Mouse (Mus musculus) neural tube, embryonic 13.5 days (tissue): ENCODE measurements around the gene Baiap2. TPM values are rescaled to one million over a fixed set of nuclear protein-coding genes. Genes with fewer than 3 reads are reported as not detected.

Experiments
- ATAC-seq: fragments of 200-750 bp; cut with Nextera tagmentation; 2 replicates; pipeline ENCODE4 v1.8.0; 2017; ENCODE audit warnings: low read depth, mild to moderate bottlenecking, moderate TSS enrichment, moderate library complexity
- H3K27ac ChIP-seq: fragments of 300-500 bp; sonication (generic); replicated peaks from 2 replicates; pipeline ENCODE4 v1.5.1; 2015; ENCODE audit warnings: moderate library complexity, mild to moderate bottlenecking, inconsistent platforms
- H3K27me3 ChIP-seq: fragments of 300-500 bp; sonication (generic); 2 replicates; pipeline ENCODE4 v1.6.1; 2015; ENCODE audit warnings: mild to moderate bottlenecking, inconsistent platforms
- H3K36me3 ChIP-seq: fragments of 300-500 bp; sonication (generic); 2 replicates; pipeline ENCODE4 v1.6.1; 2015; ENCODE audit warnings: mild to moderate bottlenecking, inconsistent platforms
- H3K4me1 ChIP-seq: fragments of 300-500 bp; sonication (generic); replicated peaks from 2 replicates; pipeline ENCODE4 v1.6.1; 2015; ENCODE audit warnings: inconsistent platforms
- H3K4me2 ChIP-seq: fragments of 300-500 bp; sonication (generic); 2 replicates; pipeline ENCODE4 v1.6.1; 2015; ENCODE audit warnings: inconsistent platforms, mild to moderate bottlenecking, moderate library complexity
- H3K4me3 ChIP-seq: fragments of 300-500 bp; sonication (generic); 2 replicates; pipeline ENCODE4 v1.5.1; 2015; ENCODE audit warnings: mild to moderate bottlenecking, inconsistent platforms
- H3K9ac ChIP-seq: fragments of 300-500 bp; sonication (generic); 2 replicates; pipeline ENCODE4 v1.6.1; 2015; ENCODE audit warnings: moderate library complexity, mild to moderate bottlenecking, inconsistent platforms
- H3K9me3 ChIP-seq: fragments of 300-500 bp; sonication (generic); 2 replicates; pipeline ENCODE4 v1.6.1; 2016; ENCODE audit warnings: inconsistent platforms
- WGBS: fragments of 180-500 bp; shearing (Covaris S2); methylation state at CpG from one replicate; pipeline ENCODE4 v1.1.7; 2015; 5-methylcytosine and 5-hydroxymethylcytosine counted together
- polyA plus RNA-seq: library from polyadenylated mRNA; unstranded; fragments of >200 nt; fragmentation: Nextera tagmentation; extraction: Ambion mirVana; gene quantifications from 2 replicates; pipeline ENCODE4 v1.2.1, GENCODE M21; 2015

Baiap2 gene
- polyA plus RNA-seq, 1 experiment from 2014 or later = 11.1 TPM

DNA sequence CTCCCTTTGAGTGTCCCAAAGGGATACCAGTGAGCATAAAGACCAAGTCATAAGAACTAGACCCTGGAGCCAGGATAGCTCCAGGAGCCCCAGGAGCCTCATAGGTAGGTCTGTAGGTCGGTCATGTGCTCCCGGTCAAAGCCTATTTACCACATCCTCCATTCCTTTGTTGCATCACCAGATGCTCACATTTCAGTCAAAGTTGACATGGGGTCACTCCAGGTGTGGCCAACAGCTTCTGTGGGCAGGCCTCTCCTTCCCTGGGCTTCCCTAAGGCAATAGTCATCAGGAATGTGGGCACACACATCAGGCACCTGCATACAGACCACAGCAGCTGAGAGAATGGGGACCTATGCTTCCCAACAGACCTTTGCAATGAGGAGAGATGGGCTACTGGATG, 25.3 kb downstream of the Baiap2 start:
- 90% methylated on average over 2 of the region's 2 CpGs for WGBS
- no peaks in the 10 kb centered on the region for H3K9me3 ChIP-seq
- no peak overlapping the region for H3K4me3 ChIP-seq
- H3K36me3 ChIP-seq = no peaks in the 10 kb centered on the region
- H3K27me3 ChIP-seq = no peaks in the 10 kb centered on the region
- no peak overlapping the region for H3K4me2 ChIP-seq
- H3K4me1 ChIP-seq = peaks cover 42% of the 10 kb centered on the region
- H3K9ac ChIP-seq = no peak overlapping the region
- H3K27ac ChIP-seq = no peak overlapping the region
- ATAC-seq = no peak

DNA sequence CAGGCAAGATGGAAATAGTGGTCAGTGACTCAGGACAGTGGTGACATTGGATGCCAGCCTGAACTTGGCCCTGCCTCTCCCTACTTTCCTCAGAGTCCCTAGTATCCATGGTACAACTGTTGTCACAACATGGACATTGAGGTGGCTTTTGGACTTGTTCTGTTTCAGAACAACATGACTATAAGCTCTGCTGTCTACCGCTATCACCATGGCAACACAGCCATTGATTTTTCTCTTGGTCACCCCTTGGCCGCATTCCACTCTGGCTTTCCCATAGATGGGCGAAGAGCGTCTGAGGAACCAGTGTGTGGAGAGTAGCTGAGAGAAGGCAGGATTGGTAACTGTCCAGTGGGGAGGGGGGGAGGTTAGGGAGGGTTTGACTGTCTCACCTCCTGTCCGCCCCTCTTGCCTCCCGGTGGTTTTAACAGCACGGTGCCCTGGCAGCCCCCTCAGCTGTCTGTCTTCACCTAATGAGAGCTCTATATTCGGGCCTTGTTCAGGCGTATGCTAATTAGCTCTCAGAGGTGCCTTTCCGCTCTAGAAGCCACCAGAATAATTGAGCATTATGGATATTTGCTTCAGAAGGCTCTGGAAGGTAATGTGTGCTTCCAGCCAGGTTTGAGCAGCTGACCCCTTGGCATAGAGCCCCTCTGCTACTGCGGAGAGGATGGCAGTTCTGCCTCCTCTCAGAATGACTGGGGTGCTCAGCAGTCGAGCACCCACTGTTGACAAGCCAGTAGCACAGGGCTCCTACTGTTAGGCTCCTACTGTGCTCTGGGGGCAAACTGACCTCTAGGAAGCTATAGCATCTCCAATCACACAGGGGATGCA, 27.7 kb downstream of the Baiap2 start:
- Histone ChIP-seq H3K4me3 (no peak overlapping the region), H3K36me3 (no peaks in the 10 kb centered on the region), H3K4me1 (peaks cover 35% of the 10 kb centered on the region), H3K9me3 (no peaks in the 10 kb centered on the region), H3K27ac (peak overlapping the region; percentile 78), H3K4me2 (no peak overlapping the region), H3K9ac (no peak overlapping the region), H3K27me3 (no peaks in the 10 kb centered on the region)
- ATAC-seq = peak; percentile 76
- WGBS = 35% methylated on average over 12 of the region's 12 CpGs

DNA sequence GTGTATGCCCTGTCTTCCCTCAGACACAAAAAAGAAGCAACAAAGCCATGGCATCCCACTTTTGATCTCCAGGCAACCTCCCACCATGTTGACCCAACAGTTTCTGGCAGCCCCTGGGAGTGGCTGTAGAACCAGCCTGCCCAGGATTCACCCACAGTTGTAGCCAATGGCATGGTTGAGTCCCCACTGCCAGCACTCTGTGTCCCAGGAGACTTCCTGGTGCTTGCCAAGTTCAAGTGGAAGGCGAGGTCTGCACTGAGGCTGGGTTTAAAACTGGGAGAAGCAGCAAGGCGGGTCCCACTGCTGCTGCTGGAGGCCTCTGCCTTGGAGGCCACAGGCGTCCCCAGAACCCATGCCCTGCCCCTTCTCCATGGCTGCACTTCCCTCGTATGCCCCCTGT, 31.2 kb downstream of the Baiap2 start:
- Histone ChIP-seq H3K4me1 (peaks cover 27% of the 10 kb centered on the region), H3K36me3 (no peaks in the 10 kb centered on the region), H3K27ac (no peak overlapping the region), H3K27me3 (no peaks in the 10 kb centered on the region), H3K9me3 (no peaks in the 10 kb centered on the region), H3K4me2 (no peak overlapping the region), H3K9ac (no peak overlapping the region), H3K4me3 (no peak overlapping the region)
- WGBS = 86% methylated on average over 4 of the region's 4 CpGs
- no peak for ATAC-seq

DNA sequence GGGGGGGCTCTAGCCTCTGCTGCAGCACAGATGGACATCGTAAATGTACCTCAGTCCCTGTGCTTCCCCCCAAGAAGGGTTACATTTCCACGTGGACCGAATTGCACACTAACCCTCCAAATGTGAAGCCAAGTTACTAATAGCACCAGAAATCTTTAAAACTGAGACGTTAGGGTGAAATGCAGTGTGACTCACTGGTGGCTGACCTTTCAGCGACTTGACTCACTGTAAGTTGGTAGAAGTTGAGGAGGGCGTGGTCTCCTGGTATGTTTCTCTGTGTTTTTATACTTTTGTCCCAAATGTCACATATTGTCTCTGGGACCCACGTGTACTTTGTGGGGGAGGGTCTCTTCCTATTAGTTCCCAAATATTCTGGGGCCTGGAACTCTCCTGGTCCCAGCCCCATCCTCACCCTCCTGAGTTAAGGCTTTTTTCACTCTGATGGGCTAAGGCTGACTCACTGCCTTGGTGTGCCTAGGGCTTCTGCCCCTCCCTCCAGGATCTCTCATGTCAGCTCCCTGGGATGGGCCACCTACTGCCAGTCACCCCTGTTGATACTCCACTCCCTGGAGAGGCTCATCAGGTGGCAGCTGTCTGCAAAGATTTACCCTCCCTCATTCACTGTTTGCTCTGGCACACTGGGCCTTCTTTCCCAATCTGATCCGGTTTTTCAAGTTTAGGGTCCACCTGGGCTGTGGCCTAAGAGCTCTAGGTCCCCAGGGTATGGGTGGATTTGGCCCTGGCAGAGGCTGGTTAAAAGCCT, 33.4 kb downstream of the Baiap2 start:
- Histone ChIP-seq H3K4me3 (no peak overlapping the region), H3K27ac (no peak overlapping the region), H3K9ac (no peak overlapping the region), H3K27me3 (no peaks in the 10 kb centered on the region), H3K36me3 (no peaks in the 10 kb centered on the region), H3K4me2 (no peak overlapping the region), H3K4me1 (peaks cover 10% of the 10 kb centered on the region), H3K9me3 (no peaks in the 10 kb centered on the region)
- WGBS = 85% methylated on average over 8 of the region's 8 CpGs
- ATAC-seq = no peak

DNA sequence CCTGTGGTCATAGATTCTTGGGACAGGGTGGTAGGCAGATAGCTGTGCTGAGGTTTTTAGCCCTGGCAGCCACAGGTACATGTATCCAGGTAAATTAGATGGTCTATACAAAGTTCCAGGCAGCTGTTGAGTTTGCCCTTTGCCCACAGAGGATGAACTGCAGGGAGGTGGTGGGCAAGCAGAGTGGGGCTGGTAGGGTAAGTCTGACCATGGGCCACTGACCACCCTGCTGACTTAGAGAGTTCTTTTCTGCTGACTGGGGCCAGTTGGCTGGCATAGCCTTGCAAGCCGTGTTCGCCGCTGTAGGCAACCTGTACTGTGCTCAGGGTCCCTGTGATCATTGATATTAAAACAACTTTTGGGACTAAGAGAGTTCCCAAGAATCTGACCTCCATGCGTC, 36.1 kb downstream of the Baiap2 start:
- Histone ChIP-seq H3K27me3 (no peaks in the 10 kb centered on the region), H3K27ac (no peak overlapping the region), H3K36me3 (0 out of 2 replicates have a peak, but pooled peaks cover 3% of the 10 kb centered on the region), H3K9ac (no peak overlapping the region), H3K4me1 (no peaks in the 10 kb centered on the region), H3K9me3 (no peaks in the 10 kb centered on the region), H3K4me2 (no peak overlapping the region), H3K4me3 (no peak overlapping the region)
- no peak for ATAC-seq
- 95% methylated on average over 4 of the region's 4 CpGs for WGBS

DNA sequence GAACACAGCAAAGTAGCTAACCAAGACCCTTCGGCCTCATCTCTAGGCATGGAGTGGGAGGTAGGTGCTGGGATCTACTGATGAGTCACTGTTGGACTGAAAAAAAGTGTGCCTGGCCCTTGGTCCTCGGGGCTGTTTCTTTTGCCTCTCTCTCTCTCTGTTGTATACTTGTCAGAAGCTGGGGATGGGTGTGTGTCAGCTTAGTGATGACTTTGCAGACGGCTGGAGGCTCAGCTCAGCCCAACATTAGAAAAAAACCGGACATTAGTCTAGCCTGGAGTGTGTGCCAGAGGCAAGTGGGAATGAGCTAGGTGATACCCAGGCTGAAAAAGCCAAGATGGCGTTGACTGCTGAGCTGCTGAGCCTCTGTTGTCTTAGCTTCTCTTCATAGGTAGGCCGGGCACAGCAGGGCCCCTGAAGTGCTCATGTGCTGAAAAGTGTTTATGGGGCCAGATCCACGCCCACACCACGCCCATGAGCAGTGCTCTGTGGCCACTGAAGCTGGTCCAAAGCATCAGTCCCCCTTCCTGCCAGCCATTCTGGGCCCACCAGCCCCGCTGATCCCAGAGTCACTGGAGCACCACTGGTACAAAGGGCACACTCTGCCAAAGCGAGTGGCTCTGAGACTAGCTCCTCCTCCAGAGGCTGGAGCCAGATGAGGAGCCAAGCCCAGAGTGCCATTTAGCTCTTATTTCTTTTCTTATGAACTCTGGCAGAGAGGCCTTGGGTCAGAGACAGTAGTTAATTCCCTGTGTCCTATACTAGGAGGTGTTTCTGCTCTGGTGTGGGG, 37.2 kb downstream of the Baiap2 start:
- Histone ChIP-seq H3K4me3 (no peak overlapping the region), H3K9ac (no peak overlapping the region), H3K27me3 (no peaks in the 10 kb centered on the region), H3K27ac (no peak overlapping the region), H3K4me2 (no peak overlapping the region), H3K9me3 (no peaks in the 10 kb centered on the region), H3K4me1 (no peaks in the 10 kb centered on the region), H3K36me3 (0 out of 2 replicates have a peak, but pooled peaks cover 3% of the 10 kb centered on the region)
- 64% methylated on average over 10 of the region's 10 CpGs for WGBS
- ATAC-seq = no peak

DNA sequence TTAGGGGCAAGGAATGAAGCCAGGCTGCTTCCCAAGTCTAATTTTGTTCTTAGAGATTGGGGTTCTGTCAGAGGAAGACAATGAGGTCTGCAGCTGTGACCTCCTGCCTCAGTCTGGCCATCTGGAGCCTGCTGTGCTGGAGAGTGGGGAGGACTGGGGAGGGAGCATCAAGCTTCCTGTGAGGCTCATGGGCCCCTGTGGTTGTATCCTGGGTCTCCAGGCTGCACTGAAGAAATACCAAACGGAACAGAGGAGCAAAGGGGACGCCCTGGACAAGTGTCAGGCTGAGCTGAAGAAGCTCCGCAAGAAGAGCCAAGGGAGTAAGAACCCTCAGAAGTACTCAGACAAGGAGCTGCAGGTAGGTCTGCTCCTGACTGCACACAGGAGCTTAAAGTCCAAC, 39.2 kb downstream of the Baiap2 start:
- WGBS = 76% methylated on average over 3 of the region's 3 CpGs
- no peak overlapping the region for H3K27ac ChIP-seq
- no peak for ATAC-seq

DNA sequence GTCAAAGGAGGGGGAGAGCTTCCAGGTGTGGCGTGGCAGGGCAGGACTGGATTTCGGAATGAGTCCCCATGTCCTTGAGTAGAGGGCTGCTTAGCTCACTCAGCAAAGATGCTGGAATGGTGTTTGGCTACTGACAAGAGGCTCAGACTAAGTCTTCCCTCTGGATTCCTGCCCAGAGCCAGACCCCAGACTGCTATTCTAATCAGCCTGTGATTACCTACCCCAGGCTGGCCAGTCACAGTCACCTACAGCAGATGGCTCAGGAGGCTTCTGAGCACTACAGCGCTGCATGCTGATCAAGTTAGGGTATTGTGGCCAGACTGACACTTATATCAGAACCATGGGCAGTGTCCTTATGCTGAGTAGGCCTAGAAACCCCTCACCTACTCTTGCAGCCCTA, 39.7 kb downstream of the Baiap2 start:
- no peak overlapping the region for H3K27ac ChIP-seq
- H3K9me3 ChIP-seq = no peaks in the 10 kb centered on the region
- no peak overlapping the region for H3K4me3 ChIP-seq
- H3K4me1 ChIP-seq = no peaks in the 10 kb centered on the region
- no peaks in the 10 kb centered on the region for H3K27me3 ChIP-seq
- no peak overlapping the region for H3K9ac ChIP-seq
- 88% methylated on average over 3 of the region's 3 CpGs for WGBS
- no peak for ATAC-seq
- H3K4me2 ChIP-seq = no peak overlapping the region
- H3K36me3 ChIP-seq = 0 out of 2 replicates have a peak, but pooled peaks cover 3% of the 10 kb centered on the region

More for the DNA sequence above, 39.2 kb downstream of the Baiap2 start:
- no peak overlapping the region for H3K9ac ChIP-seq
- H3K9me3 ChIP-seq = no peaks in the 10 kb centered on the region
- H3K36me3 ChIP-seq = 0 out of 2 replicates have a peak, but pooled peaks cover 3% of the 10 kb centered on the region
- no peak overlapping the region for H3K4me2 ChIP-seq
- no peaks in the 10 kb centered on the region for H3K27me3 ChIP-seq
- H3K4me1 ChIP-seq = no peaks in the 10 kb centered on the region
- no peak overlapping the region for H3K4me3 ChIP-seq

DNA sequence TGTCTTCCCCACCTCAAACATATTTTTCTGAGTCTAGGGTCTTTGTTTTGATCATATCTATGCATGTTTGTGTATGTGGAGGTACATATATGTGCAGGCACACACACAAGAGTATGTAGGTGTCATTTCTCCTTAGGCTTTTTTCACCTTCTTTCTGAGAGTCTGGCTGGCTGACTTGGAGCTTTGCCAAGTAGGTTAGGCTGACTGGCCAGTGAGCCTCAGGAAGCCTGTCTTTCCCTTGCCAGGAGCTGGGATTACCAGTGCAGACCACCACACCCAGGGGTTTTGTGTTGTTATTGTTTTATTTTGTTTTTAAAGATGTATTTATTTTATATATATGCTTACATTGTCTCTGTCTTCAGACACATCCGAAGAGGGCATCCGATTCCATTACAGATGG, 40.6 kb downstream of the Baiap2 start:
- ATAC-seq = no peak
- Histone ChIP-seq H3K4me2 (no peak overlapping the region), H3K27ac (no peak overlapping the region), H3K36me3 (0 out of 2 replicates have a peak, but pooled peaks cover 3% of the 10 kb centered on the region), H3K9ac (no peak overlapping the region), H3K9me3 (no peaks in the 10 kb centered on the region), H3K4me3 (no peak overlapping the region), H3K4me1 (peaks cover 3% of the 10 kb centered on the region), H3K27me3 (no peaks in the 10 kb centered on the region)
- WGBS = 91% methylated on average over 2 of the region's 2 CpGs

DNA sequence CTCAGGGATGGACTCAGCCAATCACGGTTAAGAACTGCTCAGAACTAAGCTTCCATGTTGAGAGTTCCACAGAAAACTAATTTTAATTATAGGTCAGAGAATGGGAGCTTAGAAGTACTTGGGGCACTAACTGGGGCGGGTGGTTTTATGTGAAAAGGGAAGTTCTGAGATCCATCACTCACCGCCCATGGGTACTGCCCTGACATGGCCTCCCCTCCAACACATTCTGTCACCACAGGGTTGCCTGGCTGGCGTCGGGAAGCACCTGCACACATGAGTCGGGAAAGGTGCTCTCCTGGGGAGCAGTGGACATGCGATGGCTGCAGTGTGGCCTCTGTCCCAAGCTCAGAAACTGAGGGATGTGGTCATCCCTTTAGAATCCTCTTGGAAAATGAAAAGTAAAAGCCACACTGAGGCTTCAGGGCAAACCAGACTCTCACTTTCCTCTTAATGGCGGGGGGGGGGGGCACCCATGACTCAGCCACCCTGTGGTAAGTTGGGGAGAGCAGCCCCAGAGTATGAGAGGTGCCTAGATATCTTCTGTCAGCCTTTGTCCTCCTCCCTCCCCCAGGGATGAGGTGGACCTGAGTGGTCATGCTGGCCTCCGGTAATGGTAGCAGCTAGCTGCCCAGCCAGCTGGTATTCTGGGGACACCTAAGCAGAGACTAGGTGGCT, 44.3 kb downstream of the Baiap2 start:
- Histone ChIP-seq H3K9ac (no peak overlapping the region), H3K4me3 (no peak overlapping the region), H3K9me3 (no peaks in the 10 kb centered on the region), H3K27me3 (no peaks in the 10 kb centered on the region), H3K4me1 (peaks cover 39% of the 10 kb centered on the region), H3K4me2 (no peak overlapping the region), H3K27ac (no peak overlapping the region), H3K36me3 (0 out of 2 replicates have a peak, but pooled peaks cover 3% of the 10 kb centered on the region)
- ATAC-seq = no peak
- 88% methylated on average over 9 of the region's 9 CpGs for WGBS

DNA sequence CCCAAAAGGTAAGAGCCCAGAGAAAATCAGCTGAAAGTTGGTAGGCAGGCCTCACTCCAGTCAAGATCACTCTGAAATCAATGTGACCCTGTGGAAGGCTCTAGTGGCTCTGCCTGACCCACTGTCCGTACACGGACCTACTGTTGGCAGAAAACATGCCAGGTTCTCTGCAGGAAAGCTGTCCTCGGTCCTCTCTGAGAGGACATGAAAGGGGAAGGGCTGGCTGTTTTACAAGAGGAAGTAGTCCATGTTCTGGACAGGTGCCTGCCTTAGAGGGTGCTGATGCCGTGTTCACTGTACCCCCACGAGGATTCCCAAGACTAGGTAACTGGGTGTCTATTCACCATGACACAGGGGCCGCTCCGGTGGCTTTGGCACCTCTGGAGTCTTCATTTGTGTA, 45.3 kb downstream of the Baiap2 start:
- Histone ChIP-seq H3K27ac (no peak overlapping the region), H3K9ac (no peak overlapping the region), H3K4me3 (no peak overlapping the region), H3K4me2 (no peak overlapping the region), H3K36me3 (no peaks in the 10 kb centered on the region), H3K9me3 (no peaks in the 10 kb centered on the region), H3K27me3 (no peaks in the 10 kb centered on the region), H3K4me1 (peaks cover 39% of the 10 kb centered on the region)
- WGBS = 91% methylated on average over 7 of the region's 7 CpGs
- ATAC-seq = no peak
